Comparison of ENCODE assay signal across 9 mouse cellular contexts in genomic region chr7:44310285-44310877, GRCm38 (mm10). TPM values are rescaled to one million over a fixed set of nuclear protein-coding genes. Genes with fewer than 3 reads are reported as not detected.
DNase-seq lines count a peak whose midpoint lies in the region; ATAC-seq and TF ChIP-seq lines count a peak whose summit lies in the region.
"Had no signal": no experiment of that assay in that cellular context is flagged by ENCODE, and none has a peak within 500 bp of the region (broad histone marks: within the 10 kb centered on the region; RNA-seq: fewer than 3 reads in every experiment).

No protein-coding gene starts in this region.

- TF ChIP-seq EP300 in ES-Bruce4 (IDR thresholded peaks at IDR 0.05; ENCODE audit: insufficient read depth, low read depth, low read length), result no peak

- TF ChIP-seq CTCF in ES-Bruce4 (IDR thresholded peaks at IDR 0.05; ENCODE audit: low read depth, low read length), result no peak
- no peak for TF ChIP-seq CTCF in cortical plate, adult 2 months (IDR thresholded peaks at IDR 0.05; ENCODE audit: extremely low read depth, insufficient read depth, low read length)
- TF ChIP-seq CTCF in hindbrain, postnatal 0 days (IDR thresholded peaks at IDR 0.05; ENCODE audit: low read depth), result no peak

- DNase-seq in heart, postnatal 14 days, result no peak
- peak; percentile 36 for DNase-seq in hindbrain, postnatal 0 days (ENCODE audit: low spot score)
- DNase-seq in midbrain, embryonic 11.5 days (ENCODE audit: low spot score, missing footprints), result peak; percentile 93
- DNase-seq in spleen, postnatal 10 days (ENCODE audit: low spot score in 2 of 2), result no peak

- H3K9ac ChIP-seq in heart, embryonic 15.5 days, result peak overlapping the region; percentile 53
- peak overlapping the region; percentile 68 for H3K9ac ChIP-seq in ES-Bruce4 (ENCODE audit: low read depth, poor library complexity, severe bottlenecking)
- H3K9ac ChIP-seq in hindbrain, postnatal 0 days (replicated peaks; ENCODE audit: low read length), result peak overlapping the region; percentile 75
- H3K9ac ChIP-seq in midbrain, embryonic 11.5 days (ENCODE audit: low read length), result peak overlapping the region; percentile 64

- no peak for TF ChIP-seq POLR2A in ES-Bruce4 (IDR thresholded peaks at IDR 0.05; ENCODE audit: insufficient read depth, low read length)
- TF ChIP-seq POLR2A in cortical plate, adult 2 months (IDR thresholded peaks at IDR 0.05; ENCODE audit: extremely low read depth, insufficient read depth, low read length), result 0 out of 2 replicates have a peak, but pooled peaks have one; percentile 9

- H3K4me1 ChIP-seq in heart, embryonic 15.5 days (replicated peaks), result peaks cover 21% of the 10 kb centered on the region
- no peaks in the 10 kb centered on the region for H3K4me1 ChIP-seq in ES-Bruce4 (ENCODE audit: control insufficient read depth, insufficient read depth, low read length)
- H3K4me1 ChIP-seq in cortical plate, adult 2 months (ENCODE audit: control insufficient read depth, insufficient read depth, low read length), result 0 out of 2 replicates have a peak, but pooled peaks cover 2% of the 10 kb centered on the region
- H3K4me1 ChIP-seq in hindbrain, postnatal 0 days (ENCODE audit: insufficient read depth, low read length), result 0 out of 2 replicates have a peak, but pooled peaks cover 4% of the 10 kb centered on the region
- peaks cover 21% of the 10 kb centered on the region for H3K4me1 ChIP-seq in midbrain, embryonic 11.5 days (ENCODE audit: control insufficient read depth, insufficient read depth, low read length)

- H3K27me3 ChIP-seq in heart, embryonic 15.5 days, result peaks cover 68% of the 10 kb centered on the region
- H3K27me3 ChIP-seq in ES-Bruce4 (ENCODE audit: control insufficient read depth, insufficient read depth, low read length, poor library complexity, severe bottlenecking), result no peaks in the 10 kb centered on the region
- H3K27me3 ChIP-seq in hindbrain, postnatal 0 days (ENCODE audit: insufficient read depth, low read length), result no peaks in the 10 kb centered on the region
- H3K27me3 ChIP-seq in midbrain, embryonic 11.5 days (ENCODE audit: control insufficient read depth, insufficient read depth, low read length), result peaks cover 12% of the 10 kb centered on the region

- H3K4me2 ChIP-seq in heart, embryonic 15.5 days, result peak overlapping the region; percentile 94
- peak overlapping the region; percentile 62 for H3K4me2 ChIP-seq in hindbrain, postnatal 0 days (ENCODE audit: low read depth, low read length)
- H3K4me2 ChIP-seq in midbrain, embryonic 11.5 days, result peak overlapping the region; percentile 98

- under 1% methylated on average over 36 of the region's 40 CpGs for WGBS in heart, embryonic 15.5 days
- under 1% methylated on average over 33 of the region's 40 CpGs for WGBS in hindbrain, postnatal 0 days
- under 1% methylated on average over 34 of the region's 40 CpGs for WGBS in midbrain, embryonic 11.5 days

- no peak overlapping the region for H3K27ac ChIP-seq in heart, embryonic 15.5 days
- H3K27ac ChIP-seq in ES-Bruce4 (ENCODE audit: insufficient read depth, low read length), result no peak overlapping the region
- H3K27ac ChIP-seq in cortical plate, adult 2 months (ENCODE audit: insufficient read depth, low read length), result peak overlapping the region; percentile 96
- H3K27ac ChIP-seq in hindbrain, postnatal 0 days, result peak overlapping the region; percentile 73
- H3K27ac ChIP-seq in midbrain, embryonic 11.5 days (ENCODE audit: low read depth, low read length), result peak overlapping the region; percentile 20; the same call in 1 of the 2 replicates

- H3K9me3 ChIP-seq in heart, embryonic 15.5 days (replicated peaks), result no peaks in the 10 kb centered on the region
- no peaks in the 10 kb centered on the region for H3K9me3 ChIP-seq in ES-Bruce4 (replicated peaks; ENCODE audit: control insufficient read depth, insufficient read depth, low read length, poor library complexity, severe bottlenecking)
- H3K9me3 ChIP-seq in hindbrain, postnatal 0 days (ENCODE audit: low read length), result no peaks in the 10 kb centered on the region
- H3K9me3 ChIP-seq in midbrain, embryonic 11.5 days (ENCODE audit: control insufficient read depth, low read length), result no peaks in the 10 kb centered on the region

- H3K4me3 ChIP-seq in heart, embryonic 15.5 days, result peak overlapping the region; percentile 52
- peak overlapping the region; percentile 95 for H3K4me3 ChIP-seq in ES-Bruce4 (ENCODE audit: low read depth, low read length)
- H3K4me3 ChIP-seq in cortical plate, adult 2 months (ENCODE audit: insufficient read depth, low read length), result peak overlapping the region; percentile 93
- H3K4me3 ChIP-seq in hindbrain, postnatal 0 days (ENCODE audit: low read length), result peak overlapping the region; percentile 56
- H3K4me3 ChIP-seq in midbrain, embryonic 11.5 days (ENCODE audit: low read depth, low read length), result peak overlapping the region; percentile 50

- peak; percentile 15 for ATAC-seq in heart, embryonic 15.5 days (replicated peaks; ENCODE audit: insufficient number of reproducible peaks, insufficient read depth, low FRiP score, low read depth)
- peak; percentile 21 for ATAC-seq in hindbrain, postnatal 0 days
- peak; percentile 54 for ATAC-seq in midbrain, embryonic 11.5 days (ENCODE audit: low FRiP score)
- no peak for ATAC-seq in megakaryocyte-erythroid progenitor cell, adult 5-6 weeks (replicated peaks; ENCODE audit: low FRiP score, low TSS enrichment, poor library complexity, severe bottlenecking)

- intact Hi-C loops in heart, postnatal 14 days (cut with DNase I), result no loop called here

- H3K36me3 ChIP-seq in heart, embryonic 15.5 days, result no peaks in the 10 kb centered on the region
- no peaks in the 10 kb centered on the region for H3K36me3 ChIP-seq in ES-Bruce4 (ENCODE audit: control insufficient read depth, insufficient read depth, low read length, poor library complexity, severe bottlenecking)
- H3K36me3 ChIP-seq in hindbrain, postnatal 0 days (ENCODE audit: insufficient read depth, low read length), result 0 out of 2 replicates have a peak, but pooled peaks cover 5% of the 10 kb centered on the region
- H3K36me3 ChIP-seq in midbrain, embryonic 11.5 days (ENCODE audit: control insufficient read depth, insufficient read depth, low read length), result 0 out of 2 replicates have a peak, but pooled peaks cover 2% of the 10 kb centered on the region

RNA-seq across cellular contexts. Expression of gene Shank1, which starts 0.3 kb away (rescaled TPM):
- 0.58 and 0.74 TPM in 2 replicates for polyA plus RNA-seq in heart, embryonic 15.5 days (2015; fragmentation: Nextera tagmentation; extraction: Ambion mirVana)
- total RNA-seq in heart, postnatal 14 days (2021), result 1 to 10 TPM; 1.0 to 1.4 TPM
- polyA plus RNA-seq in ES-Bruce4 (2011; ENCODE audit: insufficient read depth, insufficient read length, low read depth, missing spikeins), result 2.5 and 3.4 TPM in 2 replicates
- 106 and 113 TPM in 2 replicates for polyA plus RNA-seq in cortical plate, adult 2 months (2012; rRNA removed)
- total RNA-seq in hindbrain, postnatal 0 days (2014; rRNA removed), result 39.0 and 41.8 TPM in 2 replicates
- polyA plus RNA-seq in hindbrain, postnatal 0 days (2015; fragmentation: Nextera tagmentation; extraction: Ambion mirVana), result 36.3 and 36.6 TPM in 2 replicates
- 3.4 TPM in 2 replicates for polyA plus RNA-seq in midbrain, embryonic 11.5 days (2014; fragmentation: Nextera tagmentation; extraction: Ambion mirVana)
- 0.22 and 1.3 TPM in 2 replicates for total RNA-seq in megakaryocyte-erythroid progenitor cell, adult 5-6 weeks (2014; fragmentation: Nextera tagmentation)
- total RNA-seq in megakaryocyte-erythroid progenitor cell, adult 5-6 weeks (2017), result 0.27 TPM in 1 of 2 replicates, not detected in the other

RNA-seq across cellular contexts. Expression of gene Clec11a, which starts 3.7 kb away (rescaled TPM):
- polyA plus RNA-seq in heart, embryonic 15.5 days (2015; fragmentation: Nextera tagmentation; extraction: Ambion mirVana), result 1.0 and 2.5 TPM in 2 replicates
- under 1 TPM; 0.84 to 0.88 TPM for total RNA-seq in heart, postnatal 14 days (2021)
- polyA plus RNA-seq in ES-Bruce4 (2011; ENCODE audit: insufficient read depth, insufficient read length, low read depth, missing spikeins), result 0.75 and 0.87 TPM in 2 replicates
- 5.4 and 5.6 TPM in 2 replicates for polyA plus RNA-seq in cortical plate, adult 2 months (2012; rRNA removed)
- 3.3 and 5.9 TPM in 2 replicates for total RNA-seq in hindbrain, postnatal 0 days (2014; rRNA removed)
- 4.4 and 4.5 TPM in 2 replicates for polyA plus RNA-seq in hindbrain, postnatal 0 days (2015; fragmentation: Nextera tagmentation; extraction: Ambion mirVana)
- 2.2 and 3.4 TPM in 2 replicates for polyA plus RNA-seq in midbrain, embryonic 11.5 days (2014; fragmentation: Nextera tagmentation; extraction: Ambion mirVana)
- total RNA-seq in megakaryocyte-erythroid progenitor cell, adult 5-6 weeks (2014; fragmentation: Nextera tagmentation), result 0.74 and 0.77 TPM in 2 replicates
- total RNA-seq in megakaryocyte-erythroid progenitor cell, adult 5-6 weeks (2017), result 1.7 and 4.3 TPM in 2 replicates

RNA-seq across cellular contexts. Expression of gene Gm15517, which starts 49.1 kb away (rescaled TPM):
- not detected in 2 replicates for polyA plus RNA-seq in heart, embryonic 15.5 days (2015; fragmentation: Nextera tagmentation; extraction: Ambion mirVana)
- not detected for total RNA-seq in heart, postnatal 14 days (2021)
- not detected in 2 replicates for polyA plus RNA-seq in ES-Bruce4 (2011; ENCODE audit: insufficient read depth, insufficient read length, low read depth, missing spikeins)
- not detected in 2 replicates for polyA plus RNA-seq in cortical plate, adult 2 months (2012; rRNA removed)
- not detected in 2 replicates for total RNA-seq in hindbrain, postnatal 0 days (2014; rRNA removed)
- not detected in 2 replicates for polyA plus RNA-seq in hindbrain, postnatal 0 days (2015; fragmentation: Nextera tagmentation; extraction: Ambion mirVana)
- not detected in 2 replicates for polyA plus RNA-seq in midbrain, embryonic 11.5 days (2014; fragmentation: Nextera tagmentation; extraction: Ambion mirVana)
- total RNA-seq in megakaryocyte-erythroid progenitor cell, adult 5-6 weeks (2014; fragmentation: Nextera tagmentation), result not detected in 2 replicates
- total RNA-seq in megakaryocyte-erythroid progenitor cell, adult 5-6 weeks (2017), result not detected in 2 replicates

RNA-seq across cellular contexts. Expression of gene Acp4, which starts 53.2 kb away (rescaled TPM):
- not detected in 2 replicates for polyA plus RNA-seq in heart, embryonic 15.5 days (2015; fragmentation: Nextera tagmentation; extraction: Ambion mirVana)
- total RNA-seq in heart, postnatal 14 days (2021), result not detected
- polyA plus RNA-seq in ES-Bruce4 (2011; ENCODE audit: insufficient read depth, insufficient read length, low read depth, missing spikeins), result not detected in 2 replicates
- not detected in 2 replicates for polyA plus RNA-seq in cortical plate, adult 2 months (2012; rRNA removed)
- total RNA-seq in hindbrain, postnatal 0 days (2014; rRNA removed), result not detected in 2 replicates
- polyA plus RNA-seq in hindbrain, postnatal 0 days (2015; fragmentation: Nextera tagmentation; extraction: Ambion mirVana), result 0.13 TPM in 1 of 2 replicates, not detected in the other
- polyA plus RNA-seq in midbrain, embryonic 11.5 days (2014; fragmentation: Nextera tagmentation; extraction: Ambion mirVana), result not detected in 2 replicates
- total RNA-seq in megakaryocyte-erythroid progenitor cell, adult 5-6 weeks (2014; fragmentation: Nextera tagmentation), result not detected in 2 replicates
- not detected in 2 replicates for total RNA-seq in megakaryocyte-erythroid progenitor cell, adult 5-6 weeks (2017)
- polyA plus RNA-seq: brain, embryonic 14.5 days had no signal

Comparison
In these comparisons a context has a peak if more than half of its experiments do, and no peak if none do; other contexts are left out.
1. H3K27ac ChIP-seq: peak in cortical plate, adult 2 months (single experiment), hindbrain, postnatal 0 days (single experiment) and midbrain, embryonic 11.5 days (single experiment); none in heart, embryonic 15.5 days (single experiment) and ES-Bruce4 (single experiment).
2. DNase-seq: peak in hindbrain, postnatal 0 days (single experiment) and midbrain, embryonic 11.5 days (single experiment); none in heart, postnatal 14 days (0 of 2) and spleen, postnatal 10 days (0 of 2).
3. Peak in every context shown above with its lines, with median percentiles within 50 percentile points of each other: H3K4me2 ChIP-seq, H3K4me3 ChIP-seq and H3K9ac ChIP-seq.